Mouse (Mus musculus) MEL-GATA-1-ER (cell line): ENCODE measurements around the gene Acbd4.

ENCODE experiments used
- DNase-seq: peaks from one replicate; pipeline ENCODE4 v3.0.0-alpha.2; 2012; ENCODE audit warnings: low read depth; ENCODE audit errors: extremely low read depth

Acbd4 gene

GRCm38 (mm10) chr11:103141101-103141943 is 39.8 kb downstream of the Acbd4 start:
- DNase-seq = no peak

GRCm38 (mm10) chr11:103141944-103142255 is 40.4 kb downstream of the Acbd4 start:
- DNase-seq = no peak

GRCm38 (mm10) chr11:103142441-103143182 is 41.1 kb downstream of the Acbd4 start:
- DNase-seq = no peak

GRCm38 (mm10) chr11:103144309-103145285 is 43.1 kb downstream of the Acbd4 start:
- no peak for DNase-seq

DNA sequence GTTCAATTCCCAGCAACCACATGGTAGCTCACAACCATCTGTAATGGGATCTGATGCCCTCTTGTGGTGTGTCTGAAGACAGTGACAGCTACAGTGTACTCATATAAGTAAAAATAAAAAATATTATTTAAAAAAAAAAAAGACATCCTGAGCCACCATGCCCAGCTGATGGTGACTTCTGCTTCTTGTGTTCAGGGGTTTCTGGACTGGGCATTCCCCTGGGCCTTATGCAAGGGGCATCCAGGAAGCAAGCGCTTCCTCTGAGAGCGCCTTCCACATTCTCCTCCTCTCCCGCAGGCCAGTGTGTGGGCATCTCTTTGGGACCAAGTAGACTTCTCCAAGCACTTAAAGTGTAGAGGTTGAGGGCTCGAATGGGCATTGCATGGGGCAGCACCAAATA is 44.9 kb downstream of the Acbd4 start:
- no peak for DNase-seq

- DNase-seq = no peak
These were observed 46.3 kb downstream of the Acbd4 start for GRCm38 (mm10) chr11:103147766-103148165.

DNA sequence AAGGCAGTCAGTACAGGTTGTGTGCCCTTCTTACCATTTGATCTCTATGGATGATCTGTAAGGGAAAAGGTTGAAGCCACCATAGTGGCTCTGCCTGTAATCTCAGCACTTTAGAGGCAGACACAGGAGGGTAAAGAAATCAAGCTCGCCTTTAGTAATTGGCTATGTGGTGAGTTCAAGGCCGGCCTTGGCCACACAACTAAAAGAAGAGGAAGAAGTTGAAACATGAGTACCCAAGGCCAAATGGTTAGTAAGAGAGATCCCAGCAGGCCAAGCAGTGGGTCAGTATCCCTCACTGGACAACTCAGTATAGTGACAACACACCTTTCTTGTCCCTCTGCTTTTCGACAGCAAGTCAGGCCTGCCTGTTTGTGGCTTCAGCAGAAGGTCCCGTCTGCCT is 48.3 kb downstream of the Acbd4 start:
- DNase-seq = no peak

DNA sequence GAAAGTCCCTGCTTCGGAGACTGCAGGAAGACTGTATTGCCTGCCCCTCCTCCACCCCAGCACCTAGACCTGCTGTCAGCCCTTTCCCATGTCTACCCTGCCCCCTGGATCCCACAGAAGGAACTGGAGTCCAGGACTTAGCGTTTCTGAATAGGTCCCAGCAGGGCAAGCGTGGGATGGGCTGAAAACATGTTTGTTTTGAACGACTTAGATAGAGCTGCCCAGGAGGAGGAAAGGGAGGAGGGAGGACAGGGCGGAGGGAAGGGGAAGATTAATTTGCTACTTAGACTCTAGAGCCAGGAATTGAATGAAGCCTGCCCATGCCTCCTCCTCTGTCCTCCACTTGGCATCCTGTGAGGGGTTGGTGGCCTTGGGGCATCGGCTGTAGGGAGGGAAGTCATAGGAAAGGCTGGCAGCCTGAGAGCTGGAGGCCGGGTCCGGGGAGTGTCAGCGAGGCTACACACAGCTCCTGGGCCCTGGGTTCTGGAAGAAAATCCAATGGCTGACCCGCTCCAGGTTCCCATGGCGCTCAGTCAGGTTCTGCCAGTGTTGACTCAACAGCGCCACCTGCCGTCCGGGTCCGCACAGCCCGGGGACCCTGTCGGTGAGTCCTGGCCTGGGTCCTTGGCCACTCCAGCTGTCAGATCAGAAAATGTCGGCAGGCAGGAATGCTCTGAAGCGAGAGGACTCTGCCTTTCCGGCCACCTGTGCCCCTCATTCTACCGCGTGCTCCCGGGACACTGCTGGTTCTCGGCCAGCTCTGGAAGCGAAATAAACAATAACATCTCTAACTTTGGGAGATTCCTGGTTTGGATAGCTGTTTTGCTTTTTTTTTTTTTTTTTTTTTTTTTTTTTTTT is 57.4 kb downstream of the Acbd4 start:
- DNase-seq = peak; percentile 70

- no peak for DNase-seq
These were observed 59.3 kb downstream of the Acbd4 start for GRCm38 (mm10) chr11:103160738-103161137.

DNA sequence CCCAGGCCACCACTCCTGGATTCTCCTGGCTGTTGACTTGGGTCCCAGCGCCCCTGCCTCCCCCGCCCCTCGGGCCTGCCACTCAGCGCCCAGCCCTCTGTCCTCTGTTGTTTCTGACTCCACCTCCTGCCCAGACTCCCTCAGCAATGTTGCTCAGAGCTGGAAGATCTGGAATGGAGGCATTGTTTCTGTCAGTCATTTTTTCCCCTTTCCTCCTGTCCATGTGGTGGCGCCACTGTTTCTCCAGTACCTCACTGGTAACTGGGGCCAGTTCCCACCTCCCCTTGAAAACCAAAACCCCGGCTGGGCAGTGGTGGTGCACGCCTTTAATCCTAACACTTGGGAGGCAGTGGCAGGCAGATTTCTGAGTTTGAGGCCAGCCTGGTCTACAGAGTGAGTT is 60.0 kb downstream of the Acbd4 start:
- no peak for DNase-seq
